Mouse (Mus musculus) testis, adult 2 months (tissue): ENCODE data around the gene Ms4a6d. TPM values are rescaled to one million over a fixed set of nuclear protein-coding genes. Genes with fewer than 3 reads are reported as not detected.

Source experiments
- H3K27ac ChIP-seq: fragments of 200-500 bp; 2 replicates; pipeline ENCODE4 v1.5.1; 2012; ENCODE audit warnings: low read depth, low read length; ENCODE audit not compliant: control insufficient read depth, insufficient read depth
- H3K27me3 ChIP-seq: fragments of 200-500 bp; 2 replicates; pipeline ENCODE4 v1.6.1; 2012; ENCODE audit warnings: mild to moderate bottlenecking, low read length, moderate library complexity; ENCODE audit not compliant: control insufficient read depth, insufficient read depth
- H3K36me3 ChIP-seq: fragments of 200-500 bp; 2 replicates; pipeline ENCODE4 v1.6.1; 2012; ENCODE audit warnings: mild to moderate bottlenecking, low read length; ENCODE audit not compliant: control insufficient read depth, insufficient read depth
- H3K4me1 ChIP-seq: fragments of 200-500 bp; 2 replicates; pipeline ENCODE4 v1.6.1; 2012; ENCODE audit warnings: low read length; ENCODE audit not compliant: control insufficient read depth, insufficient read depth
- H3K4me3 ChIP-seq: fragments of 200-500 bp; 2 replicates; pipeline ENCODE4 v1.5.1; 2012; ENCODE audit warnings: low read depth, mild to moderate bottlenecking, low read length, moderate library complexity, mixed read lengths; ENCODE audit not compliant: control insufficient read depth
- CTCF ChIP-seq: fragments of 200-500 bp; IDR thresholded peaks from 2 replicates; pipeline ENCODE4 v1.5.1; 2012; ENCODE audit warnings: low read depth, mild to moderate bottlenecking, inconsistent platforms, low read length, moderate library complexity; ENCODE audit not compliant: control insufficient read depth, insufficient read depth, insufficient replicate concordance
- POLR2A ChIP-seq: fragments of 200-500 bp; IDR thresholded peaks from 2 replicates; pipeline ENCODE4 v1.6.1; 2012; ENCODE audit warnings: low read depth, mild to moderate bottlenecking, inconsistent platforms, low read length, moderate library complexity; ENCODE audit not compliant: control insufficient read depth
- polyA plus RNA-seq: library from polyadenylated mRNA; depleted of rRNA; stranded (reverse); fragments of >200 nt; gene quantifications from 2 replicates; pipeline ENCODE4 v1.2.3, GENCODE M21; 2012; rRNA removed

Gene Ms4a6d
- 0.32 and 0.79 TPM in 2 replicates for polyA plus RNA-seq

GRCm38 (mm10) chr19:11604603-11605002, at the start of gene Ms4a6d:
Gene Ms4a6d, minus strand, starts transcription at chr19:11604849.
- H3K4me1 ChIP-seq, result no peaks in the 10 kb centered on the region
- H3K27me3 ChIP-seq, result no peaks in the 10 kb centered on the region
- no peak within 1 kb of the TSS for H3K4me3 ChIP-seq
- TF ChIP-seq CTCF (no peak), POLR2A (no peak)
- no peak within 1 kb of the TSS for H3K27ac ChIP-seq
- no peaks in the 10 kb centered on the region for H3K36me3 ChIP-seq

- Histone ChIP-seq H3K36me3 (no peaks in the 10 kb centered on the region), H3K27ac (no peak overlapping the region), H3K27me3 (no peaks in the 10 kb centered on the region), H3K4me1 (no peaks in the 10 kb centered on the region), H3K4me3 (no peak overlapping the region)
- TF ChIP-seq POLR2A, result no peak
- no peak for TF ChIP-seq CTCF
These were observed 44.9 kb upstream of the Ms4a6d start for GRCm38 (mm10) chr19:11649564-11649963.

- no peak overlapping the region for H3K4me3 ChIP-seq
- no peak overlapping the region for H3K27ac ChIP-seq
- no peaks in the 10 kb centered on the region for H3K4me1 ChIP-seq
- TF ChIP-seq POLR2A (no peak), CTCF (no peak)
- no peaks in the 10 kb centered on the region for H3K27me3 ChIP-seq
- H3K36me3 ChIP-seq, result no peaks in the 10 kb centered on the region
These were observed 41.5 kb upstream of the Ms4a6d start for GRCm38 (mm10) chr19:11646166-11646565.

GRCm38 (mm10) chr19:11640732-11641131, 36.1 kb upstream of the Ms4a6d start, which contains the start of gene Ms4a3:
Gene Ms4a3, minus strand, starts transcription at chr19:11640851.
- TF ChIP-seq POLR2A, result no peak
- no peak for TF ChIP-seq CTCF
- Histone ChIP-seq H3K36me3 (no peaks in the 10 kb centered on the region), H3K27me3 (no peaks in the 10 kb centered on the region), H3K4me3 (no peak within 1 kb of the TSS), H3K4me1 (no peaks in the 10 kb centered on the region), H3K27ac (no peak within 1 kb of the TSS)

- no peak overlapping the region for H3K4me3 ChIP-seq
- TF ChIP-seq CTCF (no peak), POLR2A (no peak)
- no peaks in the 10 kb centered on the region for H3K4me1 ChIP-seq
These were observed 34.4 kb upstream of the Ms4a6d start for GRCm38 (mm10) chr19:11639038-11639437.

GRCm38 (mm10) chr19:11635572-11635971, 30.9 kb upstream of the Ms4a6d start:
- no peaks in the 10 kb centered on the region for H3K4me1 ChIP-seq
- no peak for TF ChIP-seq CTCF
- TF ChIP-seq POLR2A, result no peak
- H3K27ac ChIP-seq, result no peak overlapping the region

More at GRCm38 (mm10) chr19:11639038-11639437, 34.4 kb upstream of the Ms4a6d start:
- Histone ChIP-seq H3K27ac (no peak overlapping the region), H3K27me3 (no peaks in the 10 kb centered on the region), H3K36me3 (no peaks in the 10 kb centered on the region)

GRCm38 (mm10) chr19:11634330-11634729, 29.7 kb upstream of the Ms4a6d start:
- TF ChIP-seq CTCF, result no peak
- TF ChIP-seq POLR2A, result no peak
- H3K27ac ChIP-seq, result no peak overlapping the region
- no peak overlapping the region for H3K4me3 ChIP-seq
- no peaks in the 10 kb centered on the region for H3K4me1 ChIP-seq
- no peaks in the 10 kb centered on the region for H3K36me3 ChIP-seq
- no peaks in the 10 kb centered on the region for H3K27me3 ChIP-seq

More at GRCm38 (mm10) chr19:11635572-11635971, 30.9 kb upstream of the Ms4a6d start:
- Histone ChIP-seq H3K4me3 (no peak overlapping the region), H3K36me3 (no peaks in the 10 kb centered on the region), H3K27me3 (no peaks in the 10 kb centered on the region)

- no peaks in the 10 kb centered on the region for H3K27me3 ChIP-seq
- no peak overlapping the region for H3K27ac ChIP-seq
- no peak overlapping the region for H3K4me3 ChIP-seq
- H3K4me1 ChIP-seq, result no peaks in the 10 kb centered on the region
- no peaks in the 10 kb centered on the region for H3K36me3 ChIP-seq
- TF ChIP-seq CTCF (no peak), POLR2A (no peak)
These were observed 29.1 kb upstream of the Ms4a6d start for GRCm38 (mm10) chr19:11633732-11634131.
